Mouse (Mus musculus): Measurements from ENCODE around the gene Rab4a. TPM values are rescaled to one million over a fixed set of nuclear protein-coding genes. Genes with fewer than 3 reads are reported as not detected.
A peak's percentile ranks its signal among the peaks of the same experiment; 100 is the strongest.

Rab4a gene
- polyA plus RNA-seq, 1 experiment from 2014 or later: 83.8 TPM

DNA sequence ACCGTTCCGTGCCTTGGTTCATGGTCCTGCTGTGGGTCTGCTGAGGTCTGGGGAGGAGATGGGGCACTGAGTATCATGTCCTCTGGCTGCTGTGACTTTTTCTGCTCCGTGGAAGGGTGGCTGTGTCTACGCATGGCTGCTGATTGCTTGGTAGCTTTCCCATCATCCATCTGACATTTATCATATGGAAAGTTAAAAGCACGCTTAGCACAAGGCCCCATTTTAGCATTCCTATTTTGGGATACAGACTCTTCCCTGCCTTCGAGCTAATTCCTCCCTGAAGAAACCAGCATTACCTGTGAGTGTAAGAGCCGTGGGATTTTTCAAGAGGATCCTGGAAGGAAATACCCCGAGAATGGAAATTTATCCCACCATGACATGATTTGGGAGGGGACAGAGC, 11.2 kb downstream of the Rab4a start:
- Histone ChIP-seq H3K27me3 (replicated peaks; ENCODE audit: control insufficient read depth, insufficient read depth, low read length) (no peaks in the 10 kb centered on the region), H3K4me2 (ENCODE audit: low read length) (no peak overlapping the region), H3K4me1 (replicated peaks; ENCODE audit: control insufficient read depth, insufficient read depth, low read length) (no peaks in the 10 kb centered on the region), H3K4me3 (replicated peaks; ENCODE audit: low read length) (no peak overlapping the region), H3K27ac (ENCODE audit: low read length) (no peak overlapping the region), H3K36me3 (ENCODE audit: control insufficient read depth, insufficient read depth) (no peaks in the 10 kb centered on the region), H3K9ac (replicated peaks; ENCODE audit: low read depth, low read length) (no peak overlapping the region), H3K9me3 (ENCODE audit: control insufficient read depth, low read length) (no peaks in the 10 kb centered on the region)
- no peak for ATAC-seq
- 91% methylated on average over 8 of the region's 8 CpGs for WGBS

DNA sequence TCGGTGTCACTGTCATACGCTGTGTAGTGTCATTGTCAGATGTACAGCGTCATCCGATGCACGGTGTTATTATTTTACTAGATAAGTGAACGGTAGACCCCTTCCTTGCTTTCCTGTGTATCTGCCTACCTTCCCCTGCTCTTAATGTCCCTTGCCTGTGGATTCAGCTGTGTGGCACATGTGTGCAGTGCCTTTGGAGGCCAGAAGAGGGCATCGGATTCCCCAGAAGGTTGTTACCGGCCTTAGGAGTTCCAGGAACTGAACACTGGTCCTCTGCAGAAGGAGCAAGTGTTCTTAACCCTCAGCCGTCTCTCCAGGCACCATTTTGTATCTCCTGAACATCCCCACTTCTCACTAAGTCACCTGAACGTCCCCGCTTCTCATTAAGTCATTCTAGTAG, 12.0 kb downstream of the Rab4a start:
- no peak for ATAC-seq
- 96% methylated on average over 11 of the region's 11 CpGs for WGBS
- Histone ChIP-seq H3K27me3 (replicated peaks; ENCODE audit: control insufficient read depth, insufficient read depth, low read length) (no peaks in the 10 kb centered on the region), H3K9ac (replicated peaks; ENCODE audit: low read depth, low read length) (no peak overlapping the region), H3K36me3 (ENCODE audit: control insufficient read depth, insufficient read depth) (no peaks in the 10 kb centered on the region), H3K4me3 (replicated peaks; ENCODE audit: low read length) (no peak overlapping the region), H3K4me1 (replicated peaks; ENCODE audit: control insufficient read depth, insufficient read depth, low read length) (no peaks in the 10 kb centered on the region), H3K9me3 (ENCODE audit: control insufficient read depth, low read length) (no peaks in the 10 kb centered on the region), H3K4me2 (ENCODE audit: low read length) (no peak overlapping the region), H3K27ac (ENCODE audit: low read length) (no peak overlapping the region)

GRCm38 (mm10) chr8:123819683-123820610, 14.2 kb downstream of the Rab4a start:
- H3K9ac ChIP-seq (replicated peaks; ENCODE audit: low read depth, low read length): no peak overlapping the region
- no peaks in the 10 kb centered on the region for H3K4me1 ChIP-seq (replicated peaks; ENCODE audit: control insufficient read depth, insufficient read depth, low read length)
- H3K4me3 ChIP-seq (replicated peaks; ENCODE audit: low read length): no peak overlapping the region
- H3K27ac ChIP-seq (ENCODE audit: low read length): no peak overlapping the region
- WGBS: 95% methylated on average over 19 of the region's 19 CpGs
- H3K9me3 ChIP-seq (ENCODE audit: control insufficient read depth, low read length): no peaks in the 10 kb centered on the region
- H3K4me2 ChIP-seq (ENCODE audit: low read length): no peak overlapping the region
- no peaks in the 10 kb centered on the region for H3K27me3 ChIP-seq (replicated peaks; ENCODE audit: control insufficient read depth, insufficient read depth, low read length)
- no peaks in the 10 kb centered on the region for H3K36me3 ChIP-seq (ENCODE audit: control insufficient read depth, insufficient read depth)
- ATAC-seq: no peak

GRCm38 (mm10) chr8:123820780-123821179, 15.0 kb downstream of the Rab4a start:
- no peak overlapping the region for H3K4me2 ChIP-seq (ENCODE audit: low read length)
- H3K4me1 ChIP-seq (replicated peaks; ENCODE audit: control insufficient read depth, insufficient read depth, low read length): no peaks in the 10 kb centered on the region
- H3K4me3 ChIP-seq (replicated peaks; ENCODE audit: low read length): no peak overlapping the region
- H3K27ac ChIP-seq (ENCODE audit: low read length): no peak overlapping the region
- no peak for ATAC-seq
- no peaks in the 10 kb centered on the region for H3K36me3 ChIP-seq (ENCODE audit: control insufficient read depth, insufficient read depth)
- H3K9ac ChIP-seq (replicated peaks; ENCODE audit: low read depth, low read length): no peak overlapping the region
- H3K27me3 ChIP-seq (replicated peaks; ENCODE audit: control insufficient read depth, insufficient read depth, low read length): no peaks in the 10 kb centered on the region
- H3K9me3 ChIP-seq (ENCODE audit: control insufficient read depth, low read length): no peaks in the 10 kb centered on the region
- 95% methylated on average over 6 of the region's 6 CpGs for WGBS

DNA sequence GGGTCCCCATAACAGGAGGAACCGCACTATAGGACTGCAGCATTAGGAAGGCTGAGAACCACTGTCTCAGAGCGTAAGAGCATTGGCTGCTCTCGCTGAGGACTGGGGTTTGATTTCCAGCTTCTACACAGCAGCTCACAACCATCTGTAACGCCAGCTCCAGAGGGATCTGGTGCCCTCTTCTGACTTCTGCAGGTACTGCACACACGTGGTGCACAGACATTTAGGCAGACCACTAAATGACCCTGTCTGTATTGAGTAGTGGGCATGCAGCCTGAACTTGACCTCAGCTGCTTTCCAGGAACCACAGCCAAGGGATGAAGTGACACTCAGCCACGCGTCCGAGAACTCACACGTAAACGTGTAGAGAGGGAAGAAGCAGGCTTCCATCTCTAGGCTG, 17.3 kb downstream of the Rab4a start:
- H3K4me1 ChIP-seq (replicated peaks; ENCODE audit: control insufficient read depth, insufficient read depth, low read length): no peaks in the 10 kb centered on the region
- H3K4me2 ChIP-seq (ENCODE audit: low read length): no peak overlapping the region
- H3K4me3 ChIP-seq (replicated peaks; ENCODE audit: low read length): no peak overlapping the region
- no peak for ATAC-seq
- WGBS: 99% methylated on average over 10 of the region's 10 CpGs
- H3K27ac ChIP-seq (ENCODE audit: low read length): no peak overlapping the region
- H3K9me3 ChIP-seq (ENCODE audit: control insufficient read depth, low read length): no peaks in the 10 kb centered on the region
- H3K36me3 ChIP-seq (ENCODE audit: control insufficient read depth, insufficient read depth): no peaks in the 10 kb centered on the region
- H3K27me3 ChIP-seq (replicated peaks; ENCODE audit: control insufficient read depth, insufficient read depth, low read length): no peaks in the 10 kb centered on the region
- H3K9ac ChIP-seq (replicated peaks; ENCODE audit: low read depth, low read length): no peak overlapping the region

- Histone ChIP-seq H3K36me3 (ENCODE audit: control insufficient read depth, insufficient read depth) (no peaks in the 10 kb centered on the region), H3K4me2 (ENCODE audit: low read length) (no peak overlapping the region), H3K27me3 (replicated peaks; ENCODE audit: control insufficient read depth, insufficient read depth, low read length) (no peaks in the 10 kb centered on the region), H3K9me3 (ENCODE audit: control insufficient read depth, low read length) (no peaks in the 10 kb centered on the region), H3K9ac (replicated peaks; ENCODE audit: low read depth, low read length) (no peak overlapping the region), H3K4me1 (replicated peaks; ENCODE audit: control insufficient read depth, insufficient read depth, low read length) (no peaks in the 10 kb centered on the region), H3K4me3 (replicated peaks; ENCODE audit: low read length) (no peak overlapping the region), H3K27ac (ENCODE audit: low read length) (no peak overlapping the region)
- no peak for ATAC-seq
- WGBS: 96% methylated on average over 18 of the region's 18 CpGs
These were observed 17.8 kb downstream of the Rab4a start for GRCm38 (mm10) chr8:123823532-123824123.

GRCm38 (mm10) chr8:123826001-123826400, 20.2 kb downstream of the Rab4a start:
- Histone ChIP-seq H3K4me2 (ENCODE audit: low read length) (no peak overlapping the region), H3K27me3 (replicated peaks; ENCODE audit: control insufficient read depth, insufficient read depth, low read length) (no peaks in the 10 kb centered on the region), H3K9me3 (ENCODE audit: control insufficient read depth, low read length) (no peaks in the 10 kb centered on the region), H3K4me1 (replicated peaks; ENCODE audit: control insufficient read depth, insufficient read depth, low read length) (no peaks in the 10 kb centered on the region), H3K27ac (ENCODE audit: low read length) (no peak overlapping the region), H3K9ac (replicated peaks; ENCODE audit: low read depth, low read length) (no peak overlapping the region), H3K36me3 (ENCODE audit: control insufficient read depth, insufficient read depth) (peaks cover 6% of the 10 kb centered on the region; the same call in 1 of the 2 replicates), H3K4me3 (replicated peaks; ENCODE audit: low read length) (no peak overlapping the region)
- ATAC-seq: 0 out of 2 replicates have a peak, but pooled peaks have one; percentile 55
- 62% methylated on average over 9 of the region's 9 CpGs for WGBS

DNA sequence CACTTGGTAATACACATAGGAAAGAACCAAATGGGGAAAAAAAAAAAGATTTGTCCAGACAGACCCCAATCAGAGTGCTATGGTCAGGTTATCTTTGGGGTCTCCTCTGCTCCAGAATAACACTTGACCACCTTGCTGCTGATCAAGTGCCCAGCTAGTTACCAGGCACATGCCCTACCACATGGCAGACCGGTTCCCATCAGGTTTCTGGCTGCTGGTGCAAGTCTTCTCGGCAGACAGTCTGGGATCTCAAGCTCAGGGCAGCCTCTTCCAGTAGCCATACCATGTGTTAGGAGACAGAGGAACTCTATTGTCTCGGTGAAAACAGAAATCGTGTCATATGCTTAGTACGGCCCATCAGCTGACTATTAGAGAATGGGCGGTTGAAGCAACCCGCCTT, 21.0 kb downstream of the Rab4a start:
- 90% methylated on average over 7 of the region's 7 CpGs for WGBS
- Histone ChIP-seq H3K9ac (replicated peaks; ENCODE audit: low read depth, low read length) (no peak overlapping the region), H3K27ac (ENCODE audit: low read length) (no peak overlapping the region), H3K27me3 (replicated peaks; ENCODE audit: control insufficient read depth, insufficient read depth, low read length) (no peaks in the 10 kb centered on the region), H3K4me3 (replicated peaks; ENCODE audit: low read length) (no peak overlapping the region), H3K9me3 (ENCODE audit: control insufficient read depth, low read length) (no peaks in the 10 kb centered on the region), H3K36me3 (ENCODE audit: control insufficient read depth, insufficient read depth) (peaks cover 6% of the 10 kb centered on the region), H3K4me2 (ENCODE audit: low read length) (no peak overlapping the region), H3K4me1 (replicated peaks; ENCODE audit: control insufficient read depth, insufficient read depth, low read length) (no peaks in the 10 kb centered on the region)
- ATAC-seq: no peak

GRCm38 (mm10) chr8:123827523-123827922, 21.7 kb downstream of the Rab4a start:
- no peak for ATAC-seq
- H3K27me3 ChIP-seq (replicated peaks; ENCODE audit: control insufficient read depth, insufficient read depth, low read length): no peaks in the 10 kb centered on the region

More at GRCm38 (mm10) chr8:123827523-123827922, 21.7 kb downstream of the Rab4a start:
- Histone ChIP-seq H3K27ac (ENCODE audit: low read length) (no peak overlapping the region), H3K4me2 (ENCODE audit: low read length) (no peak overlapping the region), H3K9ac (replicated peaks; ENCODE audit: low read depth, low read length) (no peak overlapping the region), H3K4me1 (replicated peaks; ENCODE audit: control insufficient read depth, insufficient read depth, low read length) (no peaks in the 10 kb centered on the region), H3K36me3 (ENCODE audit: control insufficient read depth, insufficient read depth) (peaks cover 14% of the 10 kb centered on the region), H3K4me3 (replicated peaks; ENCODE audit: low read length) (no peak overlapping the region), H3K9me3 (ENCODE audit: control insufficient read depth, low read length) (no peaks in the 10 kb centered on the region)
- WGBS: 90% methylated on average over 13 of the region's 13 CpGs
